ENCODE assay signal across 13 mouse cellular contexts in genomic region chr9:118939831-118940230, GRCm38 (mm10). TPM values are rescaled to one million over a fixed set of nuclear protein-coding genes. Genes with fewer than 3 reads are reported as not detected.
DNase-seq lines count a peak whose midpoint lies in the region; ATAC-seq and TF ChIP-seq lines count a peak whose summit lies in the region.
"Had no signal": no experiment of that assay in that cellular context is flagged by ENCODE, and none has a peak within 500 bp of the region (broad histone marks: within the 10 kb centered on the region; RNA-seq: fewer than 3 reads in every experiment).

No protein-coding gene starts in this region.

- no peak for TF ChIP-seq CTCF in left cerebral cortex, adult 2 months (IDR thresholded peaks at IDR 0.05)
- TF ChIP-seq CTCF in kidney, adult 2 months (conservative IDR thresholded peaks at IDR 0.05; ENCODE audit: insufficient read depth, insufficient read length, low read depth, low read length), result no peak
- TF ChIP-seq CTCF in cerebellum, adult 2 months (IDR thresholded peaks at IDR 0.05; ENCODE audit: borderline replicate concordance, insufficient read depth, low read depth, low read length), result no peak

- TF ChIP-seq POLR2A in kidney, adult 2 months (IDR thresholded peaks at IDR 0.05; ENCODE audit: low read depth, low read length), result no peak
- TF ChIP-seq POLR2A in cerebellum, adult 2 months (IDR thresholded peaks at IDR 0.05; ENCODE audit: borderline replicate concordance, insufficient read depth, low read length), result no peak

- H3K36me3 ChIP-seq in embryonic facial prominence, embryonic 15.5 days, result no peaks in the 10 kb centered on the region
- H3K36me3 ChIP-seq in kidney, adult 2 months (ENCODE audit: control insufficient read depth, insufficient read depth, low read length), result no peaks in the 10 kb centered on the region
- peaks cover 13% of the 10 kb centered on the region for H3K36me3 ChIP-seq in limb, embryonic 13.5 days
- no peaks in the 10 kb centered on the region for H3K36me3 ChIP-seq in forebrain, embryonic 13.5 days (ENCODE audit: poor library complexity, severe bottlenecking)
- H3K36me3 ChIP-seq: hindbrain, embryonic 15.5 days; neural tube, embryonic 15.5 days had no signal

- peak in 1 of 2 experiments; percentile 7 for DNase-seq in left cerebral cortex, adult 2 months (ENCODE audit: extremely low spot score in 1 of 2, low spot score in 2 of 2)
- DNase-seq in left cerebral cortex, postnatal 4 days, result no peak
- DNase-seq in kidney, adult 2 months, result peak; percentile 69
- no peak for DNase-seq in cerebellum, adult 2 months
- no peak for DNase-seq in urinary bladder, postnatal 4 days (ENCODE audit: low spot score in 2 of 2)
- DNase-seq: cerebellum, adult 8-10 months; thymus, postnatal 4 days had no signal

- H3K27ac ChIP-seq in left cerebral cortex, adult 2 months, result peak overlapping the region; percentile 4; the same call in 1 of the 2 replicates
- H3K27ac ChIP-seq in embryonic facial prominence, embryonic 15.5 days (replicated peaks), result peak overlapping the region; percentile 44
- H3K27ac ChIP-seq in kidney, adult 2 months (ENCODE audit: insufficient read depth, low read depth, low read length), result peak overlapping the region; percentile 33
- H3K27ac ChIP-seq in limb, embryonic 13.5 days, result peak overlapping the region; percentile 85
- H3K27ac ChIP-seq in cerebellum, adult 2 months (ENCODE audit: insufficient read depth, low read length), result no peak overlapping the region
- no peak overlapping the region for H3K27ac ChIP-seq in forebrain, embryonic 13.5 days
- H3K27ac ChIP-seq: hindbrain, embryonic 15.5 days; neural tube, embryonic 15.5 days had no signal

- no peak overlapping the region for H3K9ac ChIP-seq in embryonic facial prominence, embryonic 15.5 days
- no peak overlapping the region for H3K9ac ChIP-seq in limb, embryonic 13.5 days
- no peak overlapping the region for H3K9ac ChIP-seq in forebrain, embryonic 13.5 days
- H3K9ac ChIP-seq: heart, embryonic 13.5 days; hindbrain, embryonic 15.5 days; neural tube, embryonic 15.5 days had no signal

- no peak overlapping the region for H3K4me2 ChIP-seq in embryonic facial prominence, embryonic 15.5 days (replicated peaks)
- no peak overlapping the region for H3K4me2 ChIP-seq in limb, embryonic 13.5 days (replicated peaks)
- H3K4me2 ChIP-seq in forebrain, embryonic 13.5 days, result no peak overlapping the region
- H3K4me2 ChIP-seq: heart, embryonic 13.5 days; hindbrain, embryonic 15.5 days; neural tube, embryonic 15.5 days had no signal

- H3K9me3 ChIP-seq in embryonic facial prominence, embryonic 15.5 days (replicated peaks), result no peaks in the 10 kb centered on the region
- no peaks in the 10 kb centered on the region for H3K9me3 ChIP-seq in limb, embryonic 13.5 days
- H3K9me3 ChIP-seq in forebrain, embryonic 13.5 days (replicated peaks), result no peaks in the 10 kb centered on the region
- H3K9me3 ChIP-seq: heart, embryonic 13.5 days; hindbrain, embryonic 15.5 days; neural tube, embryonic 15.5 days had no signal

- H3K4me3 ChIP-seq in left cerebral cortex, adult 2 months, result no peak overlapping the region
- H3K4me3 ChIP-seq in embryonic facial prominence, embryonic 15.5 days (replicated peaks), result no peak overlapping the region
- no peak overlapping the region for H3K4me3 ChIP-seq in kidney, adult 2 months (ENCODE audit: insufficient read depth, low read depth, low read length)
- H3K4me3 ChIP-seq in limb, embryonic 13.5 days, result no peak overlapping the region
- H3K4me3 ChIP-seq in cerebellum, adult 2 months (replicated peaks; ENCODE audit: insufficient read depth, low read depth, low read length), result no peak overlapping the region
- no peak overlapping the region for H3K4me3 ChIP-seq in forebrain, embryonic 13.5 days
- H3K4me3 ChIP-seq: heart, embryonic 13.5 days; hindbrain, embryonic 15.5 days; neural tube, embryonic 15.5 days had no signal

- H3K27me3 ChIP-seq in embryonic facial prominence, embryonic 15.5 days, result no peaks in the 10 kb centered on the region
- no peaks in the 10 kb centered on the region for H3K27me3 ChIP-seq in kidney, adult 2 months (replicated peaks; ENCODE audit: control insufficient read depth, insufficient read depth, low read length)
- H3K27me3 ChIP-seq in limb, embryonic 13.5 days, result no peaks in the 10 kb centered on the region
- H3K27me3 ChIP-seq in cerebellum, adult 2 months (ENCODE audit: control insufficient read depth, insufficient read depth, low read length), result no peaks in the 10 kb centered on the region
- no peaks in the 10 kb centered on the region for H3K27me3 ChIP-seq in forebrain, embryonic 13.5 days
- H3K27me3 ChIP-seq: heart, embryonic 13.5 days; hindbrain, embryonic 15.5 days; neural tube, embryonic 15.5 days had no signal

- intact Hi-C loops in left cerebral cortex, adult 2 months (cut with DNase I), result no loop called here
- intact Hi-C loops in left cerebral cortex, postnatal 4 days (cut with DNase I), result no loop called here

- no peak for ATAC-seq in embryonic facial prominence, embryonic 15.5 days (ENCODE audit: insufficient number of reproducible peaks, low FRiP score, low TSS enrichment, low read depth)
- ATAC-seq in limb, embryonic 13.5 days (ENCODE audit: low FRiP score, low read depth), result no peak
- no peak for ATAC-seq in forebrain, embryonic 13.5 days

- WGBS in embryonic facial prominence, embryonic 15.5 days, result 70% methylated on average over 12 of the region's 12 CpGs
- WGBS in kidney, adult 2 months, result 57% methylated on average over 12 of the region's 12 CpGs
- WGBS in limb, embryonic 13.5 days, result 68% methylated on average over 12 of the region's 12 CpGs
- WGBS in cerebellum, adult 2 months, result 92% methylated on average over 12 of the region's 12 CpGs
- 78% methylated on average over 12 of the region's 12 CpGs for WGBS in forebrain, embryonic 13.5 days

- peaks cover 45% of the 10 kb centered on the region for H3K4me1 ChIP-seq in embryonic facial prominence, embryonic 15.5 days
- H3K4me1 ChIP-seq in kidney, adult 2 months (ENCODE audit: control insufficient read depth, insufficient read depth, low read length), result peaks cover 31% of the 10 kb centered on the region
- H3K4me1 ChIP-seq in limb, embryonic 13.5 days, result peaks cover 65% of the 10 kb centered on the region
- H3K4me1 ChIP-seq in cerebellum, adult 2 months (ENCODE audit: control insufficient read depth, insufficient read depth, low read length), result peaks cover 4% of the 10 kb centered on the region; the same call in 1 of the 2 replicates
- H3K4me1 ChIP-seq in forebrain, embryonic 13.5 days, result peaks cover 13% of the 10 kb centered on the region

RNA-seq across cellular contexts. Expression of gene Ctdspl, which starts 13.6 kb away (rescaled TPM):
- total RNA-seq in left cerebral cortex, adult 2 months (2021), result 10 to 100 TPM; 33.9 to 37.5 TPM
- 10 to 100 TPM; 18.3 to 19.6 TPM for total RNA-seq in left cerebral cortex, postnatal 4 days (2021)
- polyA plus RNA-seq in embryonic facial prominence, embryonic 15.5 days (2015; fragmentation: Nextera tagmentation; extraction: Ambion mirVana), result 18.5 and 19.2 TPM in 2 replicates
- 39.2 and 40.3 TPM in 2 replicates for polyA plus RNA-seq in kidney, adult 2 months (2012; rRNA removed)
- polyA plus RNA-seq in limb, embryonic 13.5 days (2015; fragmentation: Nextera tagmentation; extraction: Ambion mirVana), result 23.4 and 24.8 TPM in 2 replicates
- polyA plus RNA-seq in cerebellum, adult 2 months (2012; rRNA removed), result 10.3 and 10.6 TPM in 2 replicates
- polyA plus RNA-seq in forebrain, embryonic 13.5 days (2015; fragmentation: Nextera tagmentation; extraction: Ambion mirVana), result 6.8 and 8.0 TPM in 2 replicates

Comparison
In these comparisons a context has a peak if more than half of its experiments do, and no peak if none do; other contexts are left out.
1. H3K27ac ChIP-seq: peak in left cerebral cortex, adult 2 months (single experiment), embryonic facial prominence, embryonic 15.5 days (single experiment), kidney, adult 2 months (single experiment) and limb, embryonic 13.5 days (single experiment); none in cerebellum, adult 2 months (single experiment) and forebrain, embryonic 13.5 days (single experiment).